Mouse (Mus musculus): ENCODE measurements around the gene Dpysl4.

DNA sequence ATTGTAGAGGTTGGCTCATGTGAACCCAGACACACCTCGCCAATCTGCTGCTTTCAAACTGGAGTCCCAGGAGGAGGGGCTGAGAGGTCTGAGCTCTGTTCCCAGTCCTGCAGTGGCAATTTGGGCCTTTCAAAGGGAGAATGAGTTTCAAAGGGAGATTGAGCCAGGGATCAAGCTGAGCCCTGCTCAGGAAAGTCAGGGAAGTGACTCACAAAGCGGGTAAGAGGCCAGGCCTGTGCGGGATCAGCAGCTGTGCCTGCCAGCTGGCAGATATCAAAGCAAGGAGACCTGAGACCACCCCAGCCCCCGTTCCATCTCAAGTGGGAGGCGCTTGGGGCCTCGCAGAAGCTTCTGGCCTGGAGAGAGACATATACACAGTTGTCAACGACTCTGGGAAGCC is 8.5 kb upstream of the Dpysl4 start:
- TF ChIP-seq TAL1 (IDR thresholded peaks at IDR 0.05; ENCODE audit: low read length) (no peak), GATA1 (IDR thresholded peaks at IDR 0.05; ENCODE audit: low read length) (no peak)
